Mouse (Mus musculus) brown adipose tissue, adult 24 weeks (tissue): Measurements from ENCODE around the gene Pcdh19. TPM values are rescaled to one million over a fixed set of nuclear protein-coding genes. Genes with fewer than 3 reads are reported as not detected.

ENCODE experiments used
- H3K27ac ChIP-seq: fragments of 200-500 bp; replicated peaks from 2 replicates; pipeline ENCODE4 v1.5.1; 2012; ENCODE audit warnings: low read depth, mild to moderate bottlenecking, low read length
- H3K4me1 ChIP-seq: fragments of 200-500 bp; 2 replicates; pipeline ENCODE4 v1.6.1; 2012; ENCODE audit warnings: low read length, mixed read lengths; ENCODE audit not compliant: control insufficient read depth, insufficient read depth, insufficient read length
- H3K4me3 ChIP-seq: fragments of 200-500 bp; 2 replicates; pipeline ENCODE4 v1.5.1; 2012; ENCODE audit warnings: low read depth, mild to moderate bottlenecking, low read length, moderate library complexity; ENCODE audit not compliant: insufficient read depth
- polyA plus RNA-seq: library from polyadenylated mRNA; stranded (reverse); fragments of >200 nt; gene quantifications from 2 replicates; pipeline ENCODE4 v1.2.4, GENCODE M21; 2012; ENCODE audit not compliant: missing spikeins, insufficient read depth, insufficient read length

Pcdh19 gene
- polyA plus RNA-seq, 1 experiment, result 1.9 TPM

GRCm38 (mm10) chrX:133686533-133687311, 2.1 kb downstream of the Pcdh19 start:
- Histone ChIP-seq H3K27ac (no peak overlapping the region), H3K4me3 (peak overlapping the region; percentile 61), H3K4me1 (peaks cover 7% of the 10 kb centered on the region)

DNA sequence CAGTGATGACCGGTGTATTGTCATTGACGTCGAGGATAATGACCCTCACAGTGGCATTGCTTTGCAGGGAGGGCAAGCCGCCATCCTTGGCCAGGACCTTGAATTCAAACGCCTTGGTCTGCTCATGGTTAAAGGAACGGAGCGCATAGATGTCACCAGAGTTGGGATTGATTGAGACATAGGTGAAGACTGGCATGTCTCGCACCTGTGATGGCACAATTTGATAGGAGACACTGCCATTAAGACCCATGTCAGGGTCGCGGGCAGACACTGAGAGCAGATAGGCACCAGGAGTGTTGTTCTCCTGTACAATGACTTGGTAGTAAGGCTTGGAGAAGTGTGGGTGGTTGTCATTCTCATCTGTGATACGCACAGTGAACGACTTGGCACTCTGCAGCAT, 3.2 kb downstream of the Pcdh19 start:
- Histone ChIP-seq H3K4me3 (peak overlapping the region; percentile 61), H3K27ac (no peak overlapping the region), H3K4me1 (peaks cover 7% of the 10 kb centered on the region)

- peak overlapping the region; percentile 11; the same call in 1 of the 2 replicates for H3K4me3 ChIP-seq
- peaks cover 7% of the 10 kb centered on the region for H3K4me1 ChIP-seq
- H3K27ac ChIP-seq, result no peak overlapping the region
Measured at GRCm38 (mm10) chrX:133683961-133684360, 4.8 kb downstream of the Pcdh19 start.

GRCm38 (mm10) chrX:133675121-133675520, 13.7 kb downstream of the Pcdh19 start:
- no peak overlapping the region for H3K27ac ChIP-seq
- no peaks in the 10 kb centered on the region for H3K4me1 ChIP-seq
- H3K4me3 ChIP-seq, result no peak overlapping the region

- Histone ChIP-seq H3K4me1 (no peaks in the 10 kb centered on the region), H3K27ac (no peak overlapping the region; the same call in 1 of the 2 replicates), H3K4me3 (no peak overlapping the region)
Measured at GRCm38 (mm10) chrX:133673796-133674195, 15.0 kb downstream of the Pcdh19 start.

GRCm38 (mm10) chrX:133660111-133660510, 28.7 kb downstream of the Pcdh19 start:
- peaks cover 3% of the 10 kb centered on the region; the same call in 1 of the 2 replicates for H3K4me1 ChIP-seq
- H3K4me3 ChIP-seq, result no peak overlapping the region

GRCm38 (mm10) chrX:133657308-133658302, 31.2 kb downstream of the Pcdh19 start:
- H3K4me1 ChIP-seq, result peaks cover 3% of the 10 kb centered on the region; the same call in 1 of the 2 replicates
- no peak overlapping the region for H3K4me3 ChIP-seq
- H3K27ac ChIP-seq, result peak overlapping the region; percentile 37; the same call in 1 of the 2 replicates

More at GRCm38 (mm10) chrX:133660111-133660510, 28.7 kb downstream of the Pcdh19 start:
- H3K27ac ChIP-seq, result no peak overlapping the region

- H3K27ac ChIP-seq, result no peak overlapping the region
- H3K4me3 ChIP-seq, result no peak overlapping the region
- peaks cover 3% of the 10 kb centered on the region; the same call in 1 of the 2 replicates for H3K4me1 ChIP-seq
Measured at GRCm38 (mm10) chrX:133655876-133656538, 32.8 kb downstream of the Pcdh19 start.

- peaks cover 3% of the 10 kb centered on the region; the same call in 1 of the 2 replicates for H3K4me1 ChIP-seq
- no peak overlapping the region for H3K27ac ChIP-seq
- no peak overlapping the region for H3K4me3 ChIP-seq
Measured at GRCm38 (mm10) chrX:133655196-133655595, 33.6 kb downstream of the Pcdh19 start.

DNA sequence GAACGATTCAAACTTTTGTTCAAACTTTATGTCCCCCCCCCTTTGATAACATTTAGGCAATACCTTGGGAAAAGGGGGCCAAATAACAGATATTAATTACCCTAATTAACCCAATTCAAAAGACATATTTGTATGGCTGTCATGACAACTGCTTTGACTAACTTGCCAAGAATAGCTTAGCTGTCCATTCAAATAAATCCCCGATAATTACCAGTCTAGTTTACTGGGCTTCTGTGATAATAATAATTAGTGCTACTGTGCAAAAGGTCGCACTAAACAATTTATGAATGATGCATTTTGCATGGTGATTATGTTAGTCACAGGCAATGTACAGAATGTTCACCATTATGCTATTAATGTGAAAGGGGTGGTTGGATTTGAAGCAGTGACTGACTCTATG, 35.7 kb downstream of the Pcdh19 start:
- no peak overlapping the region for H3K27ac ChIP-seq
- peaks cover 3% of the 10 kb centered on the region; the same call in 1 of the 2 replicates for H3K4me1 ChIP-seq
- H3K4me3 ChIP-seq, result no peak overlapping the region

DNA sequence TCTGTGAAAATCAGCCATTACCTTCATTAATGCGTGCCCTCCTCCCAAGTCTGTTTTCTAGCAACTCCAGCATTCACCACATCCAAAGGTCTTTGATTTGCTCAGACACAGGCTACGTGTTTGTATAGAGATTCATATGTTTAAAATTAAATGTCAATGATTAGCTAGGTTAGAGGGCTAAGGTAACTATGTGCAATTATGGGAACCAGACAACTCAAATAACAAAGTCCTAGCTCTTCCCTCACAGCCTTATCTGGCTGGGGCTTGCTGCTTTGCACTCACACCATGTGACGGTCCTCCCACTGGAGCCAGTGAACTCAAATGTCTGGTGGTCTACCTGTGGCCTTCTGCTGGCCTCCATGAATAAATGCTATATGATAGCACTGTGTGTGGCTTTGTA, 38.4 kb downstream of the Pcdh19 start:
- Histone ChIP-seq H3K4me1 (no peaks in the 10 kb centered on the region), H3K27ac (no peak overlapping the region)

DNA sequence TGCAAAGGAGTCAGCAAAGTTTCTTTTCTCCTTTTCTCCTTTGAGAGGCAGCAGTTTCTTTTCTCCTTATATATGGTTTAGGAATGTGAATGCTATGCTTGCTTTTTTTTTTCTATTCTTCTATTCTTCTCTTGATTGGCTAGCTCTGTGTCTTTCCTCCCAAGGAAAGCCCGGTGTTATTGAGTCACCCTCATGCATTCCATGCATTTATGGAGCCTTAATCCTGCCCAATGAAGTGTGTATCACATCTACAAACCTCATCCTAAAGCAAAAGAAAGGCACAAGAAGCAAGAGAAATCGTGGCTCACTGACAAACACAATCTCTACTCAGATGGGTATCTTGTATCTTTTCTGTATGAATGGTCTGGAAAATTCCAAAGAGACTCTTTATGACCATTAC, 41.0 kb downstream of the Pcdh19 start:
- no peak overlapping the region for H3K27ac ChIP-seq
- H3K4me1 ChIP-seq, result no peaks in the 10 kb centered on the region
- H3K4me3 ChIP-seq, result no peak overlapping the region

More for the DNA sequence above, 38.4 kb downstream of the Pcdh19 start:
- no peak overlapping the region for H3K4me3 ChIP-seq

- no peak overlapping the region for H3K27ac ChIP-seq
- H3K4me1 ChIP-seq, result no peaks in the 10 kb centered on the region
- H3K4me3 ChIP-seq, result no peak overlapping the region
Measured at GRCm38 (mm10) chrX:133639445-133639844, 49.3 kb downstream of the Pcdh19 start.

- H3K27ac ChIP-seq, result no peak overlapping the region
- no peaks in the 10 kb centered on the region for H3K4me1 ChIP-seq
- H3K4me3 ChIP-seq, result no peak overlapping the region
Measured at GRCm38 (mm10) chrX:133629538-133629937, 59.2 kb downstream of the Pcdh19 start.

DNA sequence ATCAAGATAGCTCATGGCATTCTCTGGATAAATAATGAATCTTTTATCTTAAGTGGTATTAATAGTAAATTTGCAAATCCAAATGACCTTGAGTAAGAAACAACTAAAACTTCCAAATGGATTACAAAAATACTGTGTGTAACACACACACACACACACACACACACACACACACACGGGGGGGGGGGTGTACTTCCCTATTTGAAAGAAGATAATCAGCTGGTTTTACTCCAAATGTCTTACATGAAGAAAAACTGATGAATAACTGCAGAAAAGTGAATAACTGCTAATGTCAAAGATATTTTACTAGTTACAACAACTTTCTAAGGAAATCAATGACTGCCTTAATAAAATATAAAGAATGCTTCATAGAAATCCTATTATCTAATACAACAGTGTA, 70.6 kb downstream of the Pcdh19 start:
- Histone ChIP-seq H3K4me3 (no peak overlapping the region), H3K27ac (no peak overlapping the region), H3K4me1 (no peaks in the 10 kb centered on the region)
